Mouse (Mus musculus): Measurements from ENCODE around the gene Psmb10. TPM values are rescaled to one million over a fixed set of nuclear protein-coding genes. Genes with fewer than 3 reads are reported as not detected.
A peak's percentile ranks its signal among the peaks of the same experiment; 100 is the strongest.

The Psmb10 gene
- total RNA-seq, 2 experiments from 2014 or later, result 4.2 to 25.2 TPM

- no peak for ATAC-seq (replicated peaks; ENCODE audit: low FRiP score, poor library complexity, severe bottlenecking)
These were observed 4.3 kb upstream of the Psmb10 start for GRCm38 (mm10) chr8:105942542-105942941.

DNA sequence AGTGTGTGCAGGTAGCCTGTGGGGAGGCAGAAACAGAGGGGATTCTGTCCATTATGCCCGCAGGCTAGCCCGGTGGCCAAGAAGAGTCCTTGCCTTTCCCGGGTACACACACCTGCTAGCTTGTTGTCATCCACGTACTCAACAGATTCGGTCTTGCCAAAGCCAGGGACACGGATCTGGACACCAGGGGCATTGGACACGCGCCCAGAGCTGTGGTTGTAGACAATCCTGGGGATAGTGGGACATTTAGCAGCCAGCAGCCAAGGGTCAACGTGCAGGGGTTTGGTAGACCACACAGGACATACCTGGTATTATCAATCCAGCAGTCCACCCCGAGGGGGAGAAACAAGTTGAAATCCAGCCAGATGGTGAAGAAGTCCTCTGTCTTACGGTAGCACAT, 3.8 kb upstream of the Psmb10 start:
- ATAC-seq (replicated peaks; ENCODE audit: low FRiP score, poor library complexity, severe bottlenecking), result no peak

- peak; percentile 55 for ATAC-seq (replicated peaks; ENCODE audit: low FRiP score, poor library complexity, severe bottlenecking)
These were observed 543 bp downstream of the Psmb10 start for GRCm38 (mm10) chr8:105937496-105938305.

DNA sequence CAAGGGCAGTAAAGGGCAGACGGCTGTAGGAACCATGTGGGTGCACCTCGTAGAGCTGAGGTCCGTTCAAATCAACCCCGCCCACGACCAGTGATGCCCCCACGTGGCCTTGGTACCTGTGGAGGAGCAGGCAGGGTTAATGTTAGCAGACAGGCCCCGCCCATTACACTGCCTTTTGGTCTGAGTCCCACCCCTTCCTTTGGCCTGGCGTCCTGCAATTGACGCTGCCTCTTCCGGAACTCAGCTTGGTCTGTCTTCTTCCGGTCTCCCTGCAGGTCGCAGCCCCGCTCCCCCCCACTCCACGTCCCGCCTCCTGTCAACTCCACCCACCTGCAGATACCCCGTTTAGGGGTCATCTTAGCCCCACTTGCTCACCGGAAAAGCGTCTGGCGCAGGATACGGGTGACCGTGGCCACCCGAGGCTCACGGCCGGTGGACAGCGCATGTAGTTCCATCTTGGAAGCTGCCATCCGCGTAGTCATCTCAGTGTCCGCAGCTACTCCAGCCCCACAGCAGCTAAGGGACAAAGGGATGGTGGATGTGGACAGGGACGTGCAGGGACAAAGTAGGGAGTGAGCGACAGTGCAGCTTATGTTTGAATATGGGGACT, 1.3 kb downstream of the Psmb10 start:
- peak; percentile 91 for ATAC-seq (replicated peaks; ENCODE audit: low FRiP score, poor library complexity, severe bottlenecking)

- ATAC-seq (replicated peaks; ENCODE audit: low FRiP score, poor library complexity, severe bottlenecking), result no peak
These were observed 2.2 kb downstream of the Psmb10 start for GRCm38 (mm10) chr8:105935863-105936603.

DNA sequence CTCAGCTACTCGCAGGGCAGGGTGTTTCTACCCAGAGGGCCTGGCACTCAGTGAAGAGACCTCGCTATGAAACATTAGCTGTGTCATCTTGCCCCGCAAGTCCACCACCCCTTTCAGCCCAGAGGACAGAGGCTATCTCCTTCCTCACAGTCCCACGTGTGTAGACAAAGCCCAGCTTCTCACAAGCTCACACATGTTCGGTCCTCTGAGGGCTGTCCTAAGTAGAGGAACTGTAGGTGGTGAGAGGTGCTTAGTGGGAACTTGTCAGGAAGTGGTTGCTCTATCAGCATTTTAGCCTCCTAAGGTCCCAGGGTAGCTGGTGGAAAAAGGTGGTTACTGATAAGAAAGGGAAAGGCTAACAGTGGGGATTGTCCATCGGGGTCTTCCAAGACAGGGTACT, 3.1 kb downstream of the Psmb10 start:
- no peak for ATAC-seq (replicated peaks; ENCODE audit: low FRiP score, poor library complexity, severe bottlenecking)

DNA sequence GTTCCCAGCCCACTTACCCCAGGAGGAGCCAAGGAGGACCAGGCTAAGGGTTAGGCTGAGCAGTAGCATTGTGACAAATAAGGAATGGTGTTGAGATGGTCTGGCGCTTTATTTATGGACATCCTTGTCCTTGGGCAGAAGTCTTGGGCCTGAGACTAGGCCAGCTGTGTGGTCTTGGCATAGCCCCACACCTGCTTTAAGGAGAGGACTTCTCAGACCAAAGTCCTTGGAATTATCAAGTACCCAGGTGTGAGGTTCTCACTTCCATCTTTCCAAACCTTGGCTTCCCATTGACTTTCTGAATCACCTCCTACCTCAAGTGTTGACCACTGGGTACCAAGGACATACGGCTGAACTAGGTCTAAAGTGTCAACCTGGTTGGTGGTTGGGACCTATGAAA, 4.5 kb downstream of the Psmb10 start, which contains the start of gene Ctrl:
Gene Ctrl, minus strand, starts transcription at position 101 of the 400 bp plus-strand sequence.
- ATAC-seq (replicated peaks; ENCODE audit: low FRiP score, poor library complexity, severe bottlenecking), result no peak

DNA sequence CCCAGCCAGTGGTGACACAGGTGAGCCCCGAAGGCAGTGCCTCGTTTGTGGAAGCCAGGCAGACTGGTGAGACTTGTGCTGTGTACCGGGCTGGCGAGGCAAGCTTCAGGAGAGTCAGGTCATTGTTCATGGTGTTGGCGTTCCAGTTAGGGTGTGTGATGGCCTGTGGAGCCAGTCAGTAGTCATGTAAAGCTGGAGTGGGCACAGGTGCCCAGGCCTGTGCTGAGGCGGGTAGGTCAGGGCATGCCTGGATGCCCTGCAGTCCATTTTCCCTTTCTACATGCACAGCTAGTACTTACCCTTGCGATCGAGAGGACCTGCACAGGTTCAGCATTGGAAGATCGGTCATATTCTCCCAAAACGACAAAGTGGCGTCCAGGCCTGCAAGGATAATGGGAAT, 5.7 kb downstream of the Psmb10 start:
- ATAC-seq (replicated peaks; ENCODE audit: low FRiP score, poor library complexity, severe bottlenecking), result no peak

DNA sequence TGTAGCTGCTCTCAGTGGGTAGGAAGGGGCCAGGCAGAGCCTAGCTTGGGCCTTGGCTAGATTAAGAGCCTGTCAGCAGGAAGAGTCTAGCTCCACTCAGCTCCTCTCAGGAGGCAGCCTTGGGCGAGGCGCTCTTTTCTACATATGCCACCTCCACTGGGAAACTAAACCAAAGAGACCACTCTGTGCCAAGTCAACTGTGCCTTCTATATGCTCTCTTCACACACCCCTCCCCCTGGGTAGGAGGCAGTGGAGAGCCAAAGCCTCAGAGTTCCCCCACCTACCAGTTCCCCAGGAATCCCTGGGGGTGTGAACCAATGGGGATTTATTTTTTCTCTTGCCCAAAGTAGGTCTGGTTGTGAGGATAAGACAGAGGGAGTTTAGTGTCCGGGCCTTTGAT, 7.0 kb downstream of the Psmb10 start:
- ATAC-seq (replicated peaks; ENCODE audit: low FRiP score, poor library complexity, severe bottlenecking), result no peak

DNA sequence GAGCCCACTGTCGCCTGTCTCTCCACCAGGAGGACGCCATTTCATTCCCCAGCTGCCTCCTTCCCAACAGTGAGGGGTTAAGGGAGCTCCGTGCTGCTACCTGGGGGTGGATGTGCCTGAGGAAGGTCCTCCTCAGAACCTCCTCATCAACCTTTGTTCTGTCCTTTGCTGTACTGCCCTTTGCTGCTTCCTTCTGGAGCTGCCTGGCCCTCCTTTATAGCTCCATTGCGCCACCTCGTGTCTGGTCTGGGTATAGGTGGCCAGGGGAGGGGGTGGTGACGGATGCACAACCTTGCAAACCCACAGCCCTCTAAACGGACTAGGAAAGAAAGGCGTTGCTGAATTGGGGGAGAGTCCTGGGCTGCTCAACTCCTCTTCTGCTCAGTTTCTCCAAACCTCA, 7.6 kb downstream of the Psmb10 start:
- ATAC-seq (replicated peaks; ENCODE audit: low FRiP score, poor library complexity, severe bottlenecking), result peak; percentile 73

GRCm38 (mm10) chr8:105925123-105925522, 13.1 kb downstream of the Psmb10 start:
- no peak for ATAC-seq (replicated peaks; ENCODE audit: low FRiP score, poor library complexity, severe bottlenecking)

- ATAC-seq (replicated peaks; ENCODE audit: low FRiP score, poor library complexity, severe bottlenecking), result no peak
These were observed 18.9 kb downstream of the Psmb10 start for GRCm38 (mm10) chr8:105919390-105919789.

DNA sequence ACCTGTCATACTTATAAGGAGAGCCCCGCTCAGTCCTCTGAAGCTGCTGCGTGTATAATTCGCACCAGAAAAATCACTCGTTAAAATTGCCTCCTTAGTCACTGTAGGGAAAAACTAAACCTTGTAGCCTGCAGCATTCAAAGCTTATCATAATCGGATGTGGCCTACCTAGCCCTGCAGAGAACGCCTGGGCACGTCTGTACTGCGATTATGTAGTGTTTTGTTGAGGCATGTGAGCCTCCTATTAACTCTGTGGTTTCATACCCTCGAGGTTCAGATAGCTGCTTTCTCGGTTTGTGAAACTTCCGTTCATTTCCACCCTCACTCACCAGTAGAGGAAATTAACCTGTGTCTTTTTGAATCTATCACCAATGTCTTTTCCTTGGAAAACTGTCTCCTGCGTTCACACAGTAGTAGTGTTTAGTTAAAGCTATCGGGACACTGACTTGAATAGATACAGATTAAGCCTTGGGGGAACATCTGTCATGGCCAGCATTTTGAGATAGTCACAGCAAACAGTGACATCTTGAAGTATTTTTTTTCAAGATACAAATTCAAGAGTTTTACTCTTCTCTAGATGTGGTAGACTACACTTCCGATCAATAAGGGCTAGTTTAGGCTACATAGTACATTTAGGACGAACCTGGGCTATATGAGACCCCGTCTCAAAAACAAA, 37.2 kb downstream of the Psmb10 start:
- ATAC-seq (replicated peaks; ENCODE audit: low FRiP score, poor library complexity, severe bottlenecking), result peak; percentile 54

- peak; percentile 93 for ATAC-seq (replicated peaks; ENCODE audit: low FRiP score, poor library complexity, severe bottlenecking)
These were observed 37.9 kb downstream of the Psmb10 start, which contains the start of gene Pskh1 for GRCm38 (mm10) chr8:105900180-105900940. Pskh1 (plus strand) TSS chr8:105900441.

GRCm38 (mm10) chr8:105897801-105898480, 40.3 kb downstream of the Psmb10 start:
- no peak for ATAC-seq (replicated peaks; ENCODE audit: low FRiP score, poor library complexity, severe bottlenecking)

GRCm38 (mm10) chr8:105893339-105893738, 44.9 kb downstream of the Psmb10 start, which contains the start of gene Nrn1l:
Nrn1l (plus strand) TSS chr8:105893567.
- ATAC-seq (replicated peaks; ENCODE audit: low FRiP score, poor library complexity, severe bottlenecking), result peak; percentile 44; the same call in 1 of the 2 replicates

GRCm38 (mm10) chr8:105892432-105892831, 45.8 kb downstream of the Psmb10 start:
- no peak for ATAC-seq (replicated peaks; ENCODE audit: low FRiP score, poor library complexity, severe bottlenecking)

- ATAC-seq (replicated peaks; ENCODE audit: low FRiP score, poor library complexity, severe bottlenecking), result no peak
These were observed 47.4 kb downstream of the Psmb10 start for GRCm38 (mm10) chr8:105890870-105891269.
